Mouse (Mus musculus) embryonic stem cell, embryonic (primary cell): Measurements from ENCODE around the gene Sec31b.

Source experiments
- CTCF ChIA-PET, 4 experiments: fragments of 300-600 bp in 2 of 4; fragments of 350-600 bp in 2 of 4; sonication (Branson Sonifier 250); formaldehyde crosslinking; loops; one replicate each; lab custom pipeline; 2022; ENCODE audit warnings: inconsistent platforms in 2 of 4; lab: Charles Lee
- POLR2A ChIA-PET, 4 experiments: fragments of 300-600 bp in 2 of 4; fragments of 350-600 bp in 2 of 4; sonication (Branson Sonifier 250); formaldehyde crosslinking; loops; one replicate each; lab custom pipeline; 2022; ENCODE audit warnings: antibody characterized with exemption in 4 of 4, inconsistent platforms in 1 of 4; lab: Charles Lee

The Sec31b gene

DNA sequence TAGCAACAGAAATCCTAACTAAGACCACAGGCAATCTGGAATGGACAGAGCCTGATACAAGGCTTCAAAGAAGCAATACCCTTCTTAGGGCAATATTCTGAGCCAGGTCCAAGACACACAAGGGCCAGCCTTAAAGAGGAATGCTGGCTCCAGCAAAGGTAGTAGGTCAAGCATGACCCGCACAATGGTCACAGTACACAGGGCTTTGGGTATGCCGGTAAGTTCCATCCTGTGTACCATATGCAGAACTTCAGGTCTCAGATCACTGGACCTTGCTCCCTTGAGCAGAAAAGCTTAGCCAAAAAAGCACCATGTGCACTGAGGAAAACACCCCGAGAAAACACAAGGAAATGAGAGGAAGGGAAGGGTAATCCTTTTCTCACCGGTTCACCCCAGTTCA is 7.6 kb upstream of the Sec31b start:
- CTCF ChIA-PET, result no interaction called here
- POLR2A ChIA-PET, result interaction anchor here in 2 of 4 experiments (0.6 to 0.7 kb wide), 2 partner anchors 71 to 88 kb away, joined by 3 to 4 read pairs; no protein-coding TSS in a partner anchor

DNA sequence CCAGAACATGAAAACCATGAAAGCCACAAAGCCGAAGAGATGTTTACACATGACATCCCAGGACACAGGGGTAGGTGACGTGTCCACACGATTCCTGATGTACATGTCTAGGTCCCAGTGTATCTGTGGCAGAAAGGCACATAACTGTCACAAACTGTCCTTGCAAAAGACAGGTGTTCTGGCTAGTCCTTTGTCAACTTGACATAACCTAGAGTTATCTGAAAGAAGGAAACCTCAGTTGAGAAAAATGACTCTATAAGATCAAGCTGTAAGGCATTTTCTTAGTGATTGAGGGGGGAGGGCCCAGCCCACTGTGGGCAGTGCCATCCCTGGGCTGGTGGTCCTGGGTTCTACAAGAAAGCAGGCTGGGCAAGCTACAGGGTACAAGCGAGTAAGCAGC is 7.1 kb upstream of the Sec31b start, which contains the start of gene Gm20538:
Gm20538 (minus strand) TSS at position 101 of the 400 bp plus-strand sequence.
- ChIA-PET POLR2A (interaction anchor here in 1 of 4 experiments (0.7 kb wide), 1 partner anchor 87 kb away, joined by 3 read pairs; no protein-coding TSS in a partner anchor), CTCF (no interaction called here)

DNA sequence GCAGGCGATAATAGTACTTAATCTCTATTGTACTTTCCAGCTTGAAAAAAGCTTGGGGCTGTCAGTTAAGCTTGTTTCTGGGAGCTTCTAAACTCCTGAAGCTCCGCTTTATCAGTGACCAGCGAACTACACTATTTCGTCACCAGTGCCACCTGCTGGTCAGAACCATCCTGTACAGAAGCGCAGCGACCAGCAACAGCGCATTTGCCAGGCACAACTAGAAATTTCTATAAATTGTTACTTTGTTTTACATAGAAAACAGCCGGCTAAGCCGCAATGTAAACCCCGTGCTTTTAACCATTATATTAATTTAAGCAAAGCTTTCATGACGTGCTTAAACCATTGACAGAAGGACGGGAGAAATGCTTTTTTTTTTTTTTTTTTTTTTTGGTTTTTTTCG is 889 bp downstream of the Sec31b start:
- CTCF ChIA-PET, result interaction anchor here (0.5 to 2.0 kb wide), 60 partner anchors 10 to 963 kb away, joined by 3 to 22 read pairs (median 4); partner anchors contain the start of genes Hif1an (in 3 of the 4), Ndufb8 (in 3 of the 4) and Kazald1 (in 1 of the 4)
- POLR2A ChIA-PET, result interaction anchor here (0.6 to 3.4 kb wide), 16 partner anchors 10 to 1908 kb away, joined by 3 to 16 read pairs (median 4); partner anchors contain the start of genes Hif1an (in 3 of the 4) and Ndufb8 (in 1 of the 4)

DNA sequence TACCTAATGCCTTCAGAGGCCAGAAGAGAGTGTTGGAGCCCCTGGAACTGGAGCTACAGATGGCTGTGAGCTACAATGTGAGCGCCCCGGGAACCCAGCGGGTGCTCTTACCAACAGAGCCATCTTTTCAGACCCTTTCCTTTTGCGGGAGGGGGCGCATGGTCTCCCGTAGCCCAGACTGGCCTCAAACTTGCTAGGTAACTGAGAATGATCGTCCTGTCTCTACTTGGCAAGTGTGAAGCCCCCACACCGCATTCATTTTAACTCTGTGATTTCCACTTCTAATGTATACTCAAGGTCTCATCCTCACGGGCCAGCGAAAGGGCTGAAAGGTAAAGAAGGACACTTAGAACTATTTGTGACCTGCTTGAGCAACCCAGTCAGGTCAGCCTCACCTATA is 1.3 kb downstream of the Sec31b start:
- ChIA-PET POLR2A (interaction anchor here (0.6 to 3.4 kb wide), 15 partner anchors 11 to 1909 kb away, joined by 3 to 16 read pairs (median 4); partner anchors contain the start of genes Hif1an (in 3 of the 4) and Ndufb8 (in 1 of the 4)), CTCF (interaction anchor here (0.5 to 2.0 kb wide), 62 partner anchors 9 to 963 kb away, joined by 3 to 22 read pairs (median 4); partner anchors contain the start of genes Hif1an (in 3 of the 4), Ndufb8 (in 3 of the 4) and Kazald1 (in 1 of the 4))

DNA sequence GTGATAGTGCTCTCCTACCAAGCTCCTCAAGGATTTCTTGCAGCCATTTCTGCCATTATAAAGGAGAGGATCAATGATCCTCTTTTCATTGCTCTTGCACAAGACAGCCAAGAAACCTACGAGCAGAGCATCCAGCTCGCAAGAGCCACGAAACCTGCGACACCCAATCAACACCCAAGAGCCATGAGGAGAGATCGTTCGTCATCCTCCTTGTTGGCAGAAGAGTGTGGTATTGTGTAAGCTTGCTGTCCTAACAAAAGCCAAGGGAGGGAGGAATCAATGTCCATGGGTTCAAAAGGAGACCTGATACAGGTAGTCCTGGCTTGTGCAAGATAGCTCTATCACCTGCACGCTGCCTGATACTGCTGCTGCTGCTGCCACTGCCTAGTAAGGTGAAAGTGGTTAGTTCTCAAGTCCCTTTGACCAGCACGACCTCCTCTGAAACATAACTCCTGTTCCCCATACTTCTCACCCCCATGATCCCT is 2.9 kb downstream of the Sec31b start:
- CTCF ChIA-PET, result interaction anchor here in 1 of 4 experiments (1.2 kb wide), 1 partner anchor 24 kb away, joined by 4 read pairs; no protein-coding TSS in a partner anchor
- POLR2A ChIA-PET, result interaction anchor here in 2 of 4 experiments (0.8 to 1.4 kb wide), 2 partner anchors 8 to 28 kb away, joined by 3 read pairs; no protein-coding TSS in a partner anchor

DNA sequence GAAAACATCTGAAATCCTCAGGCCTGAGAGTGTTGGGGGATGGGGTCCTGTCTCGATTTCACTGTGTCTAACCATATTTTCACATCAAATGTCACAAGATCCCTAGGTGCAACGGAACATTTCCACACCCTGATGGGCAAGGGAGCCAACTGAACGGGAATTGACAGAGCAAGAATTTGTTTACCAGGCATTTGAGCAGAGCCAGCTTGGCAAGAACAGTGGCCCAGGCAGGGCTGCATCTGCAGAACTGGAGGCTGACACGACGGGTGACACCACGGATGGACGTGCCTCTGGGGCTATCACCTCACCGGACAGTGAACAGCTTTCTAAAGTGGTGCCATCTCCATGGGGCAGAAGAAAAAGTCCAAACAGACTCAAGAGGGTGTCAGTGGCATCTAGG is 8.2 kb downstream of the Sec31b start:
- ChIA-PET POLR2A (interaction anchor here in 1 of 4 experiments (1.6 kb wide), 1 partner anchor 13 kb away, joined by 4 read pairs; no protein-coding TSS in a partner anchor), CTCF (interaction anchor here in 2 of 4 experiments (0.6 to 0.8 kb wide), 2 partner anchors 19 to 45 kb away, joined by 3 to 4 read pairs; no protein-coding TSS in a partner anchor)

DNA sequence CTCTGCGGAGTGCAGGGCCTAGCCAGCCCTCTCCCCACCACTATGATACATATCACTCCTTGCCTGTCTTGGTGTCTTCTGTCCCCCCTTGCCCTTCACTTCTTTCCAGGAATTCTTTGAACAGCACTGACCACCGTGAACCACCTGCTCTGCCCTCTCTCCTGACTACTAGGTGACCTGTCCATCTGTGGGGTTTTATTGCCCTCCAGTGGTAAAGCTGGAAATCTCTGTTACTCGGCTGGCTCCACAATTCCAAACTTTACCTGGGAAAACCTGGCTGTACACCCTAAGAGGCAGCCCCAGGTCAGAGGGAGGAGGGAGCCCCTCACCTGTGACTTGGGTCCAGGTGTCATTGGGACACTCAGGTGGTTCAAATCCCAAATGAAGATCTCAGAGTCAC is 10.3 kb downstream of the Sec31b start:
- CTCF ChIA-PET, result interaction anchor here in 3 of 4 experiments (0.7 to 1.6 kb wide), 7 partner anchors 9 to 59 kb away, joined by 3 to 5 read pairs (median 3); no protein-coding TSS in a partner anchor
- POLR2A ChIA-PET, result interaction anchor here in 3 of 4 experiments (0.6 to 1.4 kb wide), 3 partner anchors 22 to 147 kb away, joined by 3 to 5 read pairs (median 3); no protein-coding TSS in a partner anchor

DNA sequence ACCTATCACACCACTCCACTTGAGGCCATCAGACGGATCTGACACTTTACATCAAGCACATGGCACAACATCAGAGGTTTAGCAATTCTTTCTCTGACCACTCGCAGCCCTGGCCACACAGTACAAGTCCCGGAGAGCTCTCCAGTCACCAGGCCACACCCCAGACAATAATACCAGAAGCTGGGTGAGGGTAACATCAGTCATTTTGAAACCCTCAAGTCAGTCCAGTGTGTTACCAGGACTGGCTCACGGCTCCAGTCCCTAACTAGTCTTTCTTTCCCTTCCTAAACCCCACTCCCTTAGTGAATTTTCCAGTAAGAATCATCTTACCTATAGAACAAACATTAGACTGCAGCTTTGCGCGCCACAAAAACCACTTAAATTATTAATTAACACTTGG is 15.6 kb downstream of the Sec31b start:
- ChIA-PET POLR2A (interaction anchor here in 1 of 4 experiments (0.7 to 1.0 kb wide), 2 partner anchors 11 to 16 kb away, joined by 3 read pairs; partner anchors contain the start of gene Sec31b), CTCF (interaction anchor here in 2 of 4 experiments (1.0 to 1.4 kb wide), 3 partner anchors 11 to 54 kb away, joined by 3 to 4 read pairs (median 4); no protein-coding TSS in a partner anchor)

DNA sequence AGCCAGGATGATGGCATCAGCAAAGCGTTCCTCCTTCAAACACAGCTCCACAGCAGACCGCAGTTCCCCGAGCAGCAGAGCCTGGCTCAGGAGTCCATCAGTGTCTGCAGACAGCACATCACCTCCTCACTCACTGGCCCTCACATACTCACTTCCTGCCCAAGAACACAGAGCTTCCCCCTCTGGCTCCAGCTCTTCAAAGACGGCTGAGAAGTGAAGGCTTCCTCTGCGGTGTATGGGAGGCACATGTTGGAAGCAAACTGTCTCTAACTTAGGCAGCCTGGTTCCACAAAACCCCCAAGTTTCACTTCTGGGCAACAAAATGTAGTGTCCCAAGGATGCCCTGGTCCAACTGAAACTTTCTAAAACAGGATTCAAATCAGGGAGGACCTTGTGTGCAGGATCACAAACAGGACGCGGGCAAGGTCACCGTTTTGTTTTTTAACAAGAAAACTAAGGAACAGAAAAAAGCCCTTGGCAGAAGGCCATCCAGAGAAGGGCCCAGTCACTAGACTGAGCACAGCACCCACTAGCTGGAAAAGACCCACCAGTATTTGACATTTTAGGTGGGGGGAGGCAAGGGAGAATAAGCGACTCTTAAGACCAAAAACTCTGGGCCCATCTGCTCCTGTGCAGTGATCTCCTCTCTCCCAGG is 20.0 kb downstream of the Sec31b start:
- ChIA-PET CTCF (no interaction called here), POLR2A (interaction anchor here in 1 of 4 experiments (0.8 kb wide), 1 partner anchor 37 kb away, joined by 3 read pairs; the partner anchor contains the start of gene Hif1an)

DNA sequence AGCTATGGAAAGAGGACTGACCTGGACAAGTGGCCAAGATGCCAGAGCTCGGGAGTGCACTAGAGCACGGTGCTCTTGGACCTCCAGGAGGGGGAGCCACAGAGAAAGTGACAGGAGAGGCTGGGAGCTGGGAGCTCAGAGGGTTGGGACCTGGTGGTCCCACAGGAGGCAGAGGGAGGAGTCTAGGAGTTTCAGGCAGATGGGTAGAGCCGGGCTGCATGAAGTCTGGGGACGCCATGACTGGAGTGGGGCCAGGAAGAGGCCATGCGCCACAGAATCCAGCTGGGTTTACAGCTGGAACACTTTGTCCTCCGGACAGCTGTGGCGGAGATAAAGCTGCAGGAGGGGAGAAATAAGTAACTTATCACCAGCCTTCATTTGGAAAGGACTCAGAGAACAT is 26.5 kb downstream of the Sec31b start:
- CTCF ChIA-PET, result interaction anchor here (0.5 to 2.5 kb wide), 53 partner anchors 8 to 1613 kb away, joined by 3 to 24 read pairs (median 4); partner anchors contain the start of genes Hif1an (in 3 of the 4), Sec31b (in 3 of the 4), Elovl3 (in 1 of the 4) and Ndufb8 (in 1 of the 4)
- POLR2A ChIA-PET, result interaction anchor here (0.5 to 1.6 kb wide), 14 partner anchors 9 to 498 kb away, joined by 3 to 9 read pairs (median 4); partner anchors contain the start of genes Hif1an (in 2 of the 4) and Ndufb8 (in 1 of the 4)

DNA sequence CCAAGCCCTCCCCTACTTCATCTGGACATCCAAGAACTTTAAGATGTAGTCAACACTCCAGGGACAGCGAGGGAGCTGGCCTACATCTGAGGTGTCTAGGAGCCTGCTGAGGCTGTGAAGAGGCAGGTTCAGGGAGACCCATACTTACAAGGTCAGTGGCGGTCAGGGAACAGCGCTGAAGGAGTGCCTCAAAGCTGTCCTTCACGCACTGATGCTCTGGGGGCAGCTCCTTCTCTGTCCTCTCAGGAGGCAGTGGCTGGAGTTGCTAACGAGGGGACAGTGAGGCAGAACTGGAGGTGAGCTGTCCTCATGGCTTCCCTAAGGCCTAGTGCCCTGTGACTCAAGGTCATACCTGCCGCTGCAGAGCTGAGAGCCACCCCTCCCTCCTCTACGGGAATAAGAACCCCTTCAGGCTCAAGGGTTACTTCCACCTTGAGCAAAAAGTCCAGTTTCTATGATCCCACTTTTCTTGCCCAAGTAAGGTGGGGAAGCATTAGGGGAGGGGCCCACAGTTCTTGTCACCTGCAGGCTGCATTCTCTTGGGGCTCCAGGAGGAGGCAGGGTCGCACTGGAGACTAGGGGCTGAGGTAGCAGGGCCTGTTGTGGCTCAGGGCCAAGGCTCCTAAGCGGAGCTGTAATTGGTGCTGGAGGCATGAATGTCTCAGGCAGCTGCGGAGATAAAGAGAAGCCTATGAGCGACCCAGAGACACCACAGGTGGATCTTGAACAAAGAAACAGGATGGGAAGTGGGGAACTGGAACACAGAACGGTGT is 27.5 kb downstream of the Sec31b start:
- POLR2A ChIA-PET, result interaction anchor here (0.6 to 1.6 kb wide), 14 partner anchors 8 to 110 kb away, joined by 3 to 9 read pairs (median 5); partner anchors contain the start of genes Hif1an (in 3 of the 4), Ndufb8 (in 1 of the 4) and Scd1 (in 1 of the 4)

DNA sequence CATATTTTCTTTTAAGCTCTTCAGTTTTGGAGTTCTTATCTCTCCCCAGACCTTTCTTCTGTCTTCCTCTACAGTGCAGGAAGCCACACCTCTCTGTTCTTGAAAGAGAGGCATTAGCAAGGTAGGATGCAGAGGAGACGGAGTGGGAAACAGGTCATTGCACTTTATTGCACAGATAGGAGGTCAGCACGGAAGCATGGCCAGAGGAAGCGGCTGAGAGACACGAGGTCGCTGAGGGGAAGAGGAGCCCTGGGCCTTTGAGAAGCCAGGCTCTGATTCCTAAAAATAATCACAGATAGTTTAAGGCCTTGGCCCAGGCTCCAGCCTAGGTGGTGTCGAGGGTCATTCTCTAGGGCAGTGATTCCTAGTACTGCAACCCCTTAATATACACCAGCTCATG is 29.9 kb downstream of the Sec31b start:
- ChIA-PET CTCF (no interaction called here), POLR2A (no interaction called here)

More for the DNA sequence above, 27.5 kb downstream of the Sec31b start:
- CTCF ChIA-PET, result interaction anchor here (0.5 to 2.5 kb wide), 61 partner anchors 8 to 722 kb away, joined by 3 to 24 read pairs (median 4); partner anchors contain the start of genes Sec31b (in 3 of the 4), Hif1an (in 2 of the 4) and Sfxn3 (in 1 of the 4)

DNA sequence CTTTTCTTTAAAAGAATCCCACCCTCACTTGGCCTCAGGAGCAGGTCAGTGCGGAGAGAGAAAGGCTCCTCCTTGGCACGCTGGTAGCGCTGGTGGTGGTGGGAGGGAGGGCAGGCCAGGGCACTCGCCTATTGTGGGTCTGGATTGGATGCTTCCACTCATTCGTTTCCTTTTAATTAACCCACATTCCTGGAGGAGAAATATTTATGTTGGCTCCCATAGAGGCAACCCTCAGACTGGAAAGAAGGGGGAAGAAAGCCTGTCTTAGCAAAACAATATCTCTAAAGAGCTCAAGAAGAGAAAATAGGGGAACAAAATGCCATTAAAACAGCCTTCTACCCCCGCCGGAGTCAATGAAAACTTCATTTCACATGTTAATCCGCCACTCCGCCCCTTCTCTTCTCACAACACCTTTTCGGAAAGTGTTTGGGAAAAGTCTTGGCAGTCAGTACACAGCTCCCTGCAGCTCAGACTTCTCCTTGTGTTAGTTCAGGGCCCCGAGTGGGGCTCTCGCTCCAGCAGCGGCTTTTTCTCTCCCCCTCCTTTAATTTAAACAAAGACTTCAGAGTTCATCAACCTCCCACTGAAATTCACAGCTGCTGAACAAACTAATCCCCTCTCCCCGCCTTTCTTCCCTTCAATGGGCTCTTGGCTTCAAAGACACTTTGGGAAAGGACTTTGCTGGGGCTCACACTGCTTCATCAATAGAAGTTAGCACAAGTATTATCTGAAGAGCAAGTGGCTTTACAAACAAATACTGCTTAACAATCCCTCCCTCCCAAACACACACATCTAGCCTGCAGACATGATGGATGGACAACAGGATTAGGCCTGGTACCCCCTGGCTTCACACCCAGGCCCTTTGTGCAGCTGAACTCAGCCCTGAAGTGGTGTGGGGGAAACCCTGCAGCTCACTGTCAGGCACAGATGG is 30.9 kb downstream of the Sec31b start:
- ChIA-PET POLR2A (interaction anchor here in 3 of 4 experiments (0.6 to 1.1 kb wide), 4 partner anchors 28 to 1788 kb away, joined by 3 to 4 read pairs (median 4); partner anchors contain the start of gene Mrpl43 (in 1 of the 3)), CTCF (interaction anchor here in 2 of 4 experiments (0.6 to 1.4 kb wide), 3 partner anchors 30 to 857 kb away, joined by 3 to 4 read pairs (median 4); no protein-coding TSS in a partner anchor)

DNA sequence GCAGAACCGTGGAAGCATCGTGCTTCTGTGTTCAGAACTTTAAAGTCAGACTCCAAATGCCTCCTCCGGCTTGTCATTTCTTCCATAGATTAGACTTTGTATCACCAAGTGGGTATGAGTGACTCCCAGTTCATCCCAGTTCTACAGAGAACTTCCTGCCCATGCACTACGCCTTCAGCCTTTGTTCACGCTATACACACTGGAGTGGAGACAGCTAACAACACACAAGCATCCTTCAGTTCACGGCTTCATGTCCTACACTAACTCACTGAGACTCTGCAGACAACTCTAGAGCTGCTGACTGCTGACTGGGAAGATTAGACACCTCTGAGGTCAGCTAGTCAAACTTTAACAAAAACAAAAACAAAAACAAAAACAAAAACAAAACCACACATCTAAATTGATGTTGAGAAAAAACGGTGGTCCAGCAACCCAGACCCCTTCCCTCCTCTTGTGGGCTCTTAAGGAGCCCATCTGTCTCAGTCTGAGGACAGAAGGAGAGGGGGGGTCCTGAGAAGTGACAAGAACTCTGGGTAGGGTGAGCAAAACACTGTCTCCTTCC is 31.7 kb downstream of the Sec31b start:
- POLR2A ChIA-PET, result interaction anchor here in 2 of 4 experiments (1.0 to 1.4 kb wide), 3 partner anchors 27 to 264 kb away, joined by 3 to 4 read pairs (median 3); partner anchors contain the start of gene Ndufb8 (in 1 of the 2)

DNA sequence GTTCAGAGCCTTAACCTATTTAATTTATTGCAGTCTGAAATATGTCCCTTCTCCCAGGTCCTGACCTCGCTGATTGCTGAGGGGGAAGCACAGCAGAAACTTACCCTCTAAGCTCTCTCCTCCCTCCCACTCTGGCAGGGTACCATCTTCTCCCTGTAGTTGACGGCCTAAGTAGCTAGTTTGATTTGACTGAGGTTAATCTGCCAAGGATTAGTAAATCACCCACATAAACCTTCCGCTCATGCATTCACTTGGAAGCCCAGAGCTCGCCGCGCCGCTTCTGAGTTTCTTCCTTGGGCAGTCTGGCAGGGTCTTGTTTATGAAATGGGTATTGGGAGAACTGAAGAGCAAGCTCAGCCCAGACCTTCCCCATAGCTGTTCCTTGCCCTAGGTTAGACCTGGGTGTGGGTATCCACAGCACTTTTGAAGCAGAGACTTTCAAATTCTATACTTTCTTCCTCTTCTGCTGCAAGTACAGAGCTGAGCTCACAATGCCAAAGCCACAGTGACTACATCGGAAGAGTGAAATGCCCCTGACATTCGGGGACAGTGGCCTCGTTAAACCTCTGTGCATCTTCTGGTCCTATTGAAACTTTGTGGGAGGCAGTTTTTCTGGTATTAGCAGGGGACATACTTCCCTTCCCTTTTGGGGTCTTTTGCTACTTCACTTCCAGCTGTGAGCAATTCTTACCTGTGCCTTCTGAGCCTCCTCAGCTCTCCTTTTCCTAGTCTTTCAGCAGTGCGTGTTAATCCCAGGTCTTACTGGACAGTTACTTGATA is 32.4 kb downstream of the Sec31b start:
- CTCF ChIA-PET, result interaction anchor here in 2 of 4 experiments (0.6 to 1.7 kb wide), 6 partner anchors 11 to 1116 kb away, joined by 3 to 6 read pairs (median 4); no protein-coding TSS in a partner anchor
- POLR2A ChIA-PET, result interaction anchor here in 3 of 4 experiments (0.6 to 1.4 kb wide), 5 partner anchors 11 to 326 kb away, joined by 3 to 5 read pairs (median 4); partner anchors contain the start of gene Ndufb8 (in 1 of the 3)

More for the DNA sequence above, 31.7 kb downstream of the Sec31b start:
- CTCF ChIA-PET, result interaction anchor here in 3 of 4 experiments (0.6 to 1.4 kb wide), 5 partner anchors 30 to 1115 kb away, joined by 3 to 5 read pairs (median 4); no protein-coding TSS in a partner anchor
